26 mouse cellular contexts compared by ENCODE assay signal in genomic region chr1:103360701-103361100, GRCm38 (mm10).
"Had no signal": no experiment of that assay in that cellular context is flagged by ENCODE, and none has a peak within 500 bp of the region (broad histone marks: within the 10 kb centered on the region; RNA-seq: fewer than 3 reads in every experiment).

No protein-coding gene starts in this region.

- H3K36me3 ChIP-seq: embryonic facial prominence, embryonic 10.5 days; embryonic facial prominence, embryonic 12.5 days; embryonic facial prominence, embryonic 13.5 days; embryonic facial prominence, embryonic 15.5 days; forebrain, embryonic 10.5 days; forebrain, embryonic 12.5 days; forebrain, embryonic 15.5 days; heart, embryonic 10.5 days had no signal

- H3K9ac ChIP-seq: embryonic facial prominence, embryonic 12.5 days; embryonic facial prominence, embryonic 13.5 days; embryonic facial prominence, embryonic 15.5 days; forebrain, embryonic 12.5 days; forebrain, embryonic 13.5 days; forebrain, embryonic 15.5 days; forebrain, postnatal 0 days had no signal

- ATAC-seq: forebrain, embryonic 13.5 days; forebrain, embryonic 15.5 days; forebrain, embryonic 16.5 days; forebrain, postnatal 0 days had no signal

- H3K27me3 ChIP-seq: embryonic facial prominence, embryonic 12.5 days; embryonic facial prominence, embryonic 13.5 days; embryonic facial prominence, embryonic 15.5 days; forebrain, embryonic 12.5 days; forebrain, embryonic 13.5 days; forebrain, embryonic 15.5 days had no signal

- H3K4me2 ChIP-seq: embryonic facial prominence, embryonic 12.5 days; embryonic facial prominence, embryonic 13.5 days; embryonic facial prominence, embryonic 15.5 days; forebrain, embryonic 12.5 days; forebrain, embryonic 13.5 days; forebrain, embryonic 15.5 days had no signal

- DNase-seq: cerebellum, adult 9-11 months; cerebellum, postnatal 10 days; cerebellum, postnatal 14 days; cerebellum, postnatal 25 days; cerebellum, postnatal 36 days; embryo, embryonic 11 days; forebrain, postnatal 0 days; gastrocnemius, adult 2 months; gastrocnemius, postnatal 10 days; gastrocnemius, postnatal 14 days; gastrocnemius, postnatal 25 days; gastrocnemius, postnatal 36 days; heart, adult 11 months; heart, adult 18-20 months; heart, adult 2 months had no signal

- H3K4me1 ChIP-seq: embryonic facial prominence, embryonic 10.5 days; embryonic facial prominence, embryonic 12.5 days; embryonic facial prominence, embryonic 13.5 days; embryonic facial prominence, embryonic 15.5 days; forebrain, embryonic 10.5 days; forebrain, embryonic 12.5 days; forebrain, embryonic 13.5 days; forebrain, embryonic 15.5 days; heart, embryonic 10.5 days had no signal

- H3K27ac ChIP-seq: embryonic facial prominence, embryonic 10.5 days; embryonic facial prominence, embryonic 12.5 days; embryonic facial prominence, embryonic 13.5 days; embryonic facial prominence, embryonic 15.5 days; forebrain, embryonic 10.5 days; forebrain, embryonic 12.5 days; forebrain, embryonic 13.5 days; forebrain, embryonic 15.5 days; gastrocnemius, adult 2 months; heart, adult 2 months; heart, embryonic 10.5 days had no signal

- H3K4me3 ChIP-seq: embryonic facial prominence, embryonic 10.5 days; embryonic facial prominence, embryonic 12.5 days; embryonic facial prominence, embryonic 13.5 days; embryonic facial prominence, embryonic 15.5 days; erythroblast, embryonic 14.5 days; forebrain, embryonic 10.5 days; forebrain, embryonic 12.5 days; forebrain, embryonic 13.5 days; forebrain, embryonic 15.5 days; gastrocnemius, adult 2 months; heart, adult 2 months; heart, embryonic 10.5 days had no signal

- H3K9me3 ChIP-seq: embryonic facial prominence, embryonic 10.5 days; embryonic facial prominence, embryonic 12.5 days; embryonic facial prominence, embryonic 13.5 days; embryonic facial prominence, embryonic 15.5 days; forebrain, embryonic 10.5 days; forebrain, embryonic 12.5 days; forebrain, embryonic 13.5 days; forebrain, embryonic 15.5 days; heart, embryonic 10.5 days had no signal
